Mouse (Mus musculus): ENCODE measurements around the gene Neurog2. TPM values are rescaled to one million over a fixed set of nuclear protein-coding genes. Genes with fewer than 3 reads are reported as not detected.

Neurog2 gene
- not detected for polyA plus RNA-seq (2017; shearing (Covaris generic))

- peak; percentile 29 for ATAC-seq
These were observed at the start of gene Neurog2 for GRCm38 (mm10) chr3:127633080-127634032. TSS of gene Neurog2 (plus strand) at chr3:127633135.

- no peak for ATAC-seq
These were observed 35.8 kb upstream of the Neurog2 start for GRCm38 (mm10) chr3:127597136-127597535.

- ATAC-seq, result peak; percentile 54
These were observed 24.8 kb upstream of the Neurog2 start for GRCm38 (mm10) chr3:127608109-127608508.

- ATAC-seq, result peak; percentile 90
These were observed 7.6 kb upstream of the Neurog2 start for GRCm38 (mm10) chr3:127625296-127625695.

GRCm38 (mm10) chr3:127625701-127626399 is 7.1 kb upstream of the Neurog2 start:
- no peak for ATAC-seq

GRCm38 (mm10) chr3:127626524-127626923 is 6.4 kb upstream of the Neurog2 start:
- no peak for ATAC-seq

- ATAC-seq, result no peak
These were observed 5.6 kb upstream of the Neurog2 start for GRCm38 (mm10) chr3:127627151-127627955.

GRCm38 (mm10) chr3:127627956-127628310 is 5.0 kb upstream of the Neurog2 start:
- no peak for ATAC-seq

- no peak for ATAC-seq
These were observed 4.4 kb upstream of the Neurog2 start for GRCm38 (mm10) chr3:127628311-127629184.

GRCm38 (mm10) chr3:127630190-127630589 is 2.7 kb upstream of the Neurog2 start:
- ATAC-seq, result no peak

- ATAC-seq, result no peak
These were observed 2.1 kb upstream of the Neurog2 start for GRCm38 (mm10) chr3:127630735-127631372.

GRCm38 (mm10) chr3:127631582-127631981 is 1.4 kb upstream of the Neurog2 start:
- ATAC-seq, result no peak

- no peak for ATAC-seq
These were observed 404 bp upstream of the Neurog2 start for GRCm38 (mm10) chr3:127632531-127632930.

- peak; percentile 71 for ATAC-seq
These were observed 1.4 kb downstream of the Neurog2 start for GRCm38 (mm10) chr3:127634101-127634983.

- no peak for ATAC-seq
These were observed 2.0 kb downstream of the Neurog2 start for GRCm38 (mm10) chr3:127634984-127635349.

GRCm38 (mm10) chr3:127639875-127640761 is 7.2 kb downstream of the Neurog2 start:
- peak; percentile 62 for ATAC-seq

- peak; percentile 14 for ATAC-seq
These were observed 8.1 kb downstream of the Neurog2 start for GRCm38 (mm10) chr3:127640762-127641700.

- ATAC-seq, result no peak
These were observed 9.3 kb downstream of the Neurog2 start for GRCm38 (mm10) chr3:127642211-127642610.
